Mouse (Mus musculus): Measurements from ENCODE around the gene Gm7876. TPM values are rescaled to one million over a fixed set of nuclear protein-coding genes. Genes with fewer than 3 reads are reported as not detected.
"Not testable (repeated sequence)": the region's sequence is repeated elsewhere in the genome, so short reads cannot be mapped to it uniquely, and the experiment has no call there.

Gene Gm7876
- not detected in 2 replicates for polyA plus RNA-seq (2015; fragmentation: Nextera tagmentation; extraction: Ambion mirVana)

DNA sequence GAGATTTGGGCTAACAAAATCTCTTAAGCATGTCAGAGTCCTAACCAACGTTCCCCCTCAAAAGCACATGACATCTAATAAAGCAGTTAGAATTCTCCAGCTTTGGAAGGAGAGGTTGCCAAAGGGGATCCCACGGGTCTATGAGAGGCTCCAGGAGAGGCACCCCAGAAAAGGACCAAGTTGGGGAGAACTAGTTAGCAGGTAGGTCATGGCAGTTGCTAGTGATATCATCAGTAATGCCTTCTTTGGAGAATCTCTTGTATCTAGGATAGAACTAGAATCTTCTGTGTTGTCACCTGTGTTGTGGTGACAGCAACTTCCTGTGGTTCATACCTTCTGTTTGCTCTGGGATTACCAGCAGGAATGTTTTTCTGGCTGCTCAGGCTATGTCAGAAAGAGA lies at the start of gene Gm7876:
Gene Gm7876, plus strand, starts transcription at position 301 of the 400 bp plus-strand sequence.
- WGBS: 89% methylated on average over 1 of the region's 2 CpGs

DNA sequence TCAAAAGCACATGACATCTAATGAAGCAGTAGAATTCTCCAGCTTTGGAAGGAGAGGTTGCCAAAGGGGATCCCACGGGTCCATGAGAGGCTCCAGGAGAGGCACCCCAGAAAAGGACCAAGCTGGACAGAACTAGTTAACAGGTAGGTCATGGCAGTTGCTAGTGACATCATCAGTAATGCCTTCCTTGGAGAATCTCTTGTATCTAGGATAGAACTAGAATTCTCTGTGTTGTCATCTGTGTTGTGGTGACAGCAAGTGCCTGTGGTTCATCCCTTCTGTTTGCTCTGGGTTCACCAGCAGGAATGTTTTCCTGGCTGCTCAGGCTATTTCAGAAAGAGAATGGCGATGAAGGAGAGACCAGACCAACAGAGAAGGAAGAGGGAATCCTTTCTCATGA lies 45.1 kb upstream of the Gm7876 start, which contains the start of gene Gm3239:
Gene Gm3239, plus strand, starts transcription at position 301 of the 400 bp plus-strand sequence.
- H3K4me3 ChIP-seq (replicated peaks); H3K9ac ChIP-seq; H3K9me3 ChIP-seq (replicated peaks); ATAC-seq (replicated peaks; ENCODE audit: low FRiP score); H3K36me3 ChIP-seq; H3K27me3 ChIP-seq; H3K4me1 ChIP-seq; H3K27ac ChIP-seq; H3K4me2 ChIP-seq: not testable (repeated sequence)
- no CpG with 5 or more reads among the region's 2 CpGs for WGBS

More for the DNA sequence above, at the start of gene Gm7876:
- H3K4me3 ChIP-seq (replicated peaks); H3K27ac ChIP-seq; H3K27me3 ChIP-seq; H3K9me3 ChIP-seq (replicated peaks); H3K4me1 ChIP-seq; H3K9ac ChIP-seq; H3K36me3 ChIP-seq; H3K4me2 ChIP-seq; ATAC-seq (replicated peaks; ENCODE audit: low FRiP score): not testable (repeated sequence)

DNA sequence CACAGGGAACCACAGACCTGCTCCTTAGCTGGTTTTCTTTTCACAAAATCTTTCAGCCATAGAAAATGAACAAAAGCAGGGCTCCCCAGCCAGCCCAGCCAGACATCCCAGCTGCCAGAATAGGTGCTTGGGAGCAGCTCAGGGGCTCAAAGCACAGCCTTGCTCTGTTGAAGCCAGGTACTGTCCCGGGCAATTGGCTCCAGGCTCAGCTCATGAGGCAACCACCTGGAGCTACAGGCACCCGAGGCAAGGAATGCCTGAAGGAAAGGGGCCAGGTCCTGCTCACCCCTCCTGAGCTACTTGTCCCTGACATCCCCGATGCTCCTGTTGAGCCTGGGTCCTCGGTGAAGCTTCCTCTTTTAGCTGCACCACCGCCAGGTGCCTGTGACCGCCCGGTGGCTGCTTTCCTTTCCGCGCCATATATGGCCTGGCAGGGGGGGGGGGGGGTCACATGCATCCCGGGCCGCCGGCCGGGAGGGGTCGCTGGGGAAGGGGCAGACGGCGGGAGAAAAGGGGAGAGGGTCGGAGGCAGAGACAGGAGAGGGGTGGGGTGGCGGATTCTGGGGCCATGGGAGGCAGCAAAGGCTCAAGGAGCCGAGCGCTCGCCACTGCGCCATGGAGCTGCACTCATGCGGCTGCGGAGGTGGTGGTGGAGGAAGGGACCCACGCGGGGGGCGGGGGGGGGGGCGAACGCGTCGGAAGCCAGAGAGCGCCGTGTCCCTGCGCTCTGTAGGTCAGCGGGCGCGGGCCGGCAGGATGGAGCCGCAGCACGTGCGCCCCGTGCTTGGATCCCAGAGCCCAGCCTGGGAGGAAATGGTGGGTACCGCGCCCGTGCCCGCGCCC lies 17.2 kb downstream of the Gm7876 start, which contains the start of gene Gm3252:
Gene Gm3252, plus strand, starts transcription at position 738 of the 843 bp plus-strand sequence.
- ATAC-seq (replicated peaks; ENCODE audit: low FRiP score); H3K9ac ChIP-seq; H3K27ac ChIP-seq; H3K9me3 ChIP-seq (replicated peaks); H3K36me3 ChIP-seq; H3K27me3 ChIP-seq; H3K4me1 ChIP-seq: not testable (repeated sequence)
- H3K4me2 ChIP-seq: peak within 1 kb of the TSS; percentile 52
- H3K4me3 ChIP-seq (replicated peaks): peak within 1 kb of the TSS; percentile 27
- WGBS: 6% methylated on average over 7 of the region's 47 CpGs

Other genes starting within 250 kb of the Gm7876 start
- gene Gm3182, start 227.5 kb upstream of the Gm7876 start, polyA plus RNA-seq (2015; fragmentation: Nextera tagmentation; extraction: Ambion mirVana): not detected in 2 replicates
- gene Gm3047, start 153.8 kb upstream of the Gm7876 start, polyA plus RNA-seq (2015; fragmentation: Nextera tagmentation; extraction: Ambion mirVana): not detected in 2 replicates
- not detected in 2 replicates for gene Gm8159, start 76.9 kb upstream of the Gm7876 start, polyA plus RNA-seq (2015; fragmentation: Nextera tagmentation; extraction: Ambion mirVana)
- 0.17 TPM in 1 of 2 replicates, not detected in the other for gene Gm3239, start 45.0 kb upstream of the Gm7876 start, polyA plus RNA-seq (2015; fragmentation: Nextera tagmentation; extraction: Ambion mirVana)
- gene Gm3252, start 17.5 kb downstream of the Gm7876 start, polyA plus RNA-seq (2015; fragmentation: Nextera tagmentation; extraction: Ambion mirVana): 0.08 and 0.25 TPM in 2 replicates
- not detected in 2 replicates for gene Gm9602, start 67.1 kb downstream of the Gm7876 start, polyA plus RNA-seq (2015; fragmentation: Nextera tagmentation; extraction: Ambion mirVana)
- not detected in 2 replicates for gene Gm3269, start 128.9 kb downstream of the Gm7876 start, polyA plus RNA-seq (2015; fragmentation: Nextera tagmentation; extraction: Ambion mirVana)
- 0.53 TPM in 1 of 2 replicates, not detected in the other for gene Gm3264, start 146.3 kb downstream of the Gm7876 start, polyA plus RNA-seq (2015; fragmentation: Nextera tagmentation; extraction: Ambion mirVana)
- gene Gm3278, start 183.2 kb downstream of the Gm7876 start, polyA plus RNA-seq (2015; fragmentation: Nextera tagmentation; extraction: Ambion mirVana): not detected in 2 replicates

Measured in kidney, embryonic 15.5 days (tissue).